Mouse (Mus musculus): ENCODE data around the gene Ermap.

- TF ChIP-seq CTCF (IDR thresholded peaks at IDR 0.05; ENCODE audit: insufficient read depth, low read depth, low read length) (no peak), POLR2A (IDR thresholded peaks at IDR 0.05; ENCODE audit: insufficient read depth, low read depth, low read length) (no peak)
These were observed 41.1 kb downstream of the Ermap start for GRCm38 (mm10) chr4:119148741-119149140.

Data from olfactory bulb, adult 2 months (tissue).